Mouse (Mus musculus) hindbrain, embryonic 10.5 days (tissue): ENCODE measurements around the gene Kdm5b. TPM values are rescaled to one million over a fixed set of nuclear protein-coding genes. Genes with fewer than 3 reads are reported as not detected.
"Not testable (repeated sequence)": the region's sequence is repeated elsewhere in the genome, so short reads cannot be mapped to it uniquely, and the experiment has no call there.

Source experiments
- DNase-seq: peaks from one replicate; pipeline ENCODE4 v3.0.0-alpha.2; 2017; ENCODE audit warnings: low spot score
- H3K27ac ChIP-seq: fragments of 300-500 bp; sonication (generic); 2 replicates; pipeline ENCODE4 v1.5.1; 2016; ENCODE audit warnings: mild to moderate bottlenecking, moderate library complexity
- H3K27me3 ChIP-seq: fragments of 300-500 bp; sonication (generic); 2 replicates; pipeline ENCODE4 v1.6.1; 2016; ENCODE audit warnings: mild to moderate bottlenecking; ENCODE audit not compliant: poor library complexity, insufficient read depth, severe bottlenecking
- H3K36me3 ChIP-seq: fragments of 300-500 bp; sonication (generic); 2 replicates; pipeline ENCODE4 v1.6.1; 2016; ENCODE audit warnings: mild to moderate bottlenecking, moderate library complexity
- H3K4me1 ChIP-seq: fragments of 300-500 bp; sonication (generic); replicated peaks from 2 replicates; pipeline ENCODE4 v1.6.1; 2016; ENCODE audit warnings: mild to moderate bottlenecking
- H3K4me3 ChIP-seq: fragments of 300-500 bp; sonication (generic); 2 replicates; pipeline ENCODE4 v1.5.1; 2016; ENCODE audit warnings: mild to moderate bottlenecking, moderate library complexity
- H3K9me3 ChIP-seq: fragments of 300-500 bp; sonication (generic); 2 replicates; pipeline ENCODE4 v1.6.1; 2016; ENCODE audit warnings: mild to moderate bottlenecking, moderate library complexity
- WGBS: fragments of 180-500 bp; shearing (Covaris S2); methylation state at CpG from one replicate; pipeline ENCODE4 v1.1.7; 2016; 5-methylcytosine and 5-hydroxymethylcytosine counted together
- polyA plus RNA-seq: library from polyadenylated mRNA; unstranded; fragments of >200 nt; fragmentation: Nextera tagmentation; extraction: Ambion mirVana; gene quantifications from 2 replicates; pipeline ENCODE4 v1.2.1, GENCODE M21; 2016

The Kdm5b gene
- polyA plus RNA-seq, 1 experiment from 2014 or later: 71.6 TPM

GRCm38 (mm10) chr1:134522325-134522724, 37.6 kb upstream of the Kdm5b start:
- no peak for DNase-seq
- no peaks in the 10 kb centered on the region for H3K36me3 ChIP-seq
- no peak overlapping the region for H3K27ac ChIP-seq
- H3K4me1 ChIP-seq: 0 out of 2 replicates have a peak, but pooled peaks cover 4% of the 10 kb centered on the region
- WGBS: 62% methylated on average over 2 of the region's 2 CpGs
- no peaks in the 10 kb centered on the region for H3K9me3 ChIP-seq
- no peaks in the 10 kb centered on the region for H3K27me3 ChIP-seq
- H3K4me3 ChIP-seq: no peak overlapping the region

GRCm38 (mm10) chr1:134524424-134524823, 35.5 kb upstream of the Kdm5b start:
- Histone ChIP-seq H3K4me3 (no peak overlapping the region), H3K4me1 (no peaks in the 10 kb centered on the region), H3K27ac (no peak overlapping the region), H3K36me3 (no peaks in the 10 kb centered on the region), H3K27me3 (no peaks in the 10 kb centered on the region), H3K9me3 (no peaks in the 10 kb centered on the region)
- no peak for DNase-seq
- WGBS: 73% methylated on average over 5 of the region's 5 CpGs

GRCm38 (mm10) chr1:134525015-134525414, 35.0 kb upstream of the Kdm5b start:
- Histone ChIP-seq H3K27me3 (no peaks in the 10 kb centered on the region), H3K9me3 (no peaks in the 10 kb centered on the region), H3K4me1 (no peaks in the 10 kb centered on the region), H3K27ac (no peak overlapping the region), H3K36me3 (no peaks in the 10 kb centered on the region), H3K4me3 (no peak overlapping the region)
- no peak for DNase-seq
- 78% methylated on average over 1 of the region's 1 CpGs for WGBS

GRCm38 (mm10) chr1:134526752-134527151, 33.2 kb upstream of the Kdm5b start:
- no peaks in the 10 kb centered on the region for H3K27me3 ChIP-seq
- no peaks in the 10 kb centered on the region for H3K4me1 ChIP-seq
- WGBS: 87% methylated on average over 6 of the region's 6 CpGs
- no peak for DNase-seq
- no peak overlapping the region for H3K4me3 ChIP-seq
- no peak overlapping the region for H3K27ac ChIP-seq
- H3K36me3 ChIP-seq: no peaks in the 10 kb centered on the region
- no peaks in the 10 kb centered on the region for H3K9me3 ChIP-seq

GRCm38 (mm10) chr1:134530618-134531017, 29.4 kb upstream of the Kdm5b start:
- Histone ChIP-seq H3K36me3 (no peaks in the 10 kb centered on the region), H3K27ac (no peak overlapping the region), H3K4me1 (no peaks in the 10 kb centered on the region), H3K9me3 (no peaks in the 10 kb centered on the region), H3K4me3 (no peak overlapping the region), H3K27me3 (no peaks in the 10 kb centered on the region)
- DNase-seq: no peak
- 88% methylated on average over 6 of the region's 6 CpGs for WGBS

- not testable (repeated sequence) for H3K4me3 ChIP-seq, H3K9me3 ChIP-seq, DNase-seq, H3K27me3 ChIP-seq, H3K27ac ChIP-seq, H3K36me3 ChIP-seq, H3K4me1 ChIP-seq
- WGBS: 90% methylated on average over 10 of the region's 10 CpGs
Observed at GRCm38 (mm10) chr1:134533710-134534109, 26.3 kb upstream of the Kdm5b start.

- no peak for DNase-seq
- H3K27ac ChIP-seq: no peak overlapping the region
- H3K36me3 ChIP-seq: no peaks in the 10 kb centered on the region
- 96% methylated on average over 1 of the region's 1 CpGs for WGBS
- no peak overlapping the region for H3K4me3 ChIP-seq
- H3K4me1 ChIP-seq: peaks cover 4% of the 10 kb centered on the region; the same call in 1 of the 2 replicates
- no peaks in the 10 kb centered on the region for H3K9me3 ChIP-seq
- H3K27me3 ChIP-seq: no peaks in the 10 kb centered on the region
Observed at GRCm38 (mm10) chr1:134535054-134535453, 24.9 kb upstream of the Kdm5b start.

GRCm38 (mm10) chr1:134535513-134535912, 24.5 kb upstream of the Kdm5b start:
- Histone ChIP-seq H3K4me1 (peaks cover 4% of the 10 kb centered on the region; the same call in 1 of the 2 replicates), H3K4me3 (no peak overlapping the region), H3K27ac (no peak overlapping the region), H3K36me3 (no peaks in the 10 kb centered on the region), H3K9me3 (no peaks in the 10 kb centered on the region), H3K27me3 (no peaks in the 10 kb centered on the region)
- 79% methylated on average over 3 of the region's 3 CpGs for WGBS
- no peak for DNase-seq

- DNase-seq: no peak
- Histone ChIP-seq H3K36me3 (no peaks in the 10 kb centered on the region), H3K9me3 (peaks cover 9% of the 10 kb centered on the region; the same call in 1 of the 2 replicates), H3K4me1 (peaks cover 4% of the 10 kb centered on the region; the same call in 1 of the 2 replicates), H3K27ac (no peak overlapping the region), H3K4me3 (no peak overlapping the region), H3K27me3 (no peaks in the 10 kb centered on the region)
- WGBS: 91% methylated on average over 10 of the region's 10 CpGs
Observed at GRCm38 (mm10) chr1:134540610-134541009, 19.4 kb upstream of the Kdm5b start.

GRCm38 (mm10) chr1:134548231-134548630, 11.7 kb upstream of the Kdm5b start:
- H3K4me3 ChIP-seq: no peak overlapping the region
- no peaks in the 10 kb centered on the region for H3K27me3 ChIP-seq
- 70% methylated on average over 4 of the region's 4 CpGs for WGBS
- 0 out of 2 replicates have a peak, but pooled peaks cover 5% of the 10 kb centered on the region for H3K4me1 ChIP-seq
- H3K9me3 ChIP-seq: peaks cover 12% of the 10 kb centered on the region; the same call in 1 of the 2 replicates
- H3K36me3 ChIP-seq: no peaks in the 10 kb centered on the region
- H3K27ac ChIP-seq: no peak overlapping the region
- DNase-seq: no peak

GRCm38 (mm10) chr1:134549632-134550132, 10.3 kb upstream of the Kdm5b start, which contains the start of gene Mgat4e:
Mgat4e (minus strand) TSS chr1:134549682.
- Histone ChIP-seq H3K4me1 (0 out of 2 replicates have a peak, but pooled peaks cover 5% of the 10 kb centered on the region), H3K9me3 (peaks cover 12% of the 10 kb centered on the region; the same call in 1 of the 2 replicates), H3K36me3 (no peaks in the 10 kb centered on the region), H3K4me3 (no peak within 1 kb of the TSS), H3K27me3 (peaks cover 2% of the 10 kb centered on the region; the same call in 1 of the 2 replicates), H3K27ac (no peak within 1 kb of the TSS)
- no peak for DNase-seq
- WGBS: 57% methylated on average over 7 of the region's 7 CpGs

- Histone ChIP-seq H3K4me1 (peaks cover 22% of the 10 kb centered on the region), H3K36me3 (no peaks in the 10 kb centered on the region), H3K4me3 (no peak overlapping the region), H3K9me3 (no peaks in the 10 kb centered on the region), H3K27ac (no peak overlapping the region), H3K27me3 (peaks cover 11% of the 10 kb centered on the region)
- WGBS: 84% methylated on average over 3 of the region's 3 CpGs
- no peak for DNase-seq
Observed at GRCm38 (mm10) chr1:134551869-134552268, 8.1 kb upstream of the Kdm5b start.

GRCm38 (mm10) chr1:134552396-134552795, 7.6 kb upstream of the Kdm5b start:
- no peak overlapping the region for H3K27ac ChIP-seq
- H3K27me3 ChIP-seq: peaks cover 11% of the 10 kb centered on the region
- H3K4me3 ChIP-seq: no peak overlapping the region
- 76% methylated on average over 3 of the region's 3 CpGs for WGBS
- no peak for DNase-seq
- no peaks in the 10 kb centered on the region for H3K36me3 ChIP-seq
- H3K4me1 ChIP-seq: peaks cover 26% of the 10 kb centered on the region
- no peaks in the 10 kb centered on the region for H3K9me3 ChIP-seq
